Mouse (Mus musculus): ENCODE measurements around the gene Cdkal1. TPM values are rescaled to one million over a fixed set of nuclear protein-coding genes. Genes with fewer than 3 reads are reported as not detected.

Cdkal1 gene
- polyA plus RNA-seq, 1 experiment: 6.5 TPM

GRCm38 (mm10) chr13:29838409-29839047 is 16.9 kb downstream of the Cdkal1 start:
- TF ChIP-seq CTCF (IDR thresholded peaks at IDR 0.05; ENCODE audit: extremely low read depth, insufficient read depth, low read length) (no peak), POLR2A (IDR thresholded peaks at IDR 0.05; ENCODE audit: extremely low read depth, insufficient read depth, low read length) (no peak)
- H3K4me1 ChIP-seq (ENCODE audit: control insufficient read depth, insufficient read depth, low read length): no peaks in the 10 kb centered on the region
- no peak overlapping the region for H3K27ac ChIP-seq (ENCODE audit: insufficient read depth, low read length)
- no peak overlapping the region for H3K4me3 ChIP-seq (ENCODE audit: insufficient read depth, low read length)

- Histone ChIP-seq H3K27ac (ENCODE audit: insufficient read depth, low read length) (no peak overlapping the region), H3K4me3 (ENCODE audit: insufficient read depth, low read length) (no peak overlapping the region), H3K4me1 (ENCODE audit: control insufficient read depth, insufficient read depth, low read length) (peaks cover 2% of the 10 kb centered on the region; the same call in 1 of the 2 replicates)
- TF ChIP-seq POLR2A (IDR thresholded peaks at IDR 0.05; ENCODE audit: extremely low read depth, insufficient read depth, low read length): no peak
- TF ChIP-seq CTCF (IDR thresholded peaks at IDR 0.05; ENCODE audit: extremely low read depth, insufficient read depth, low read length): peak; percentile 78
Measured at GRCm38 (mm10) chr13:29835170-29835569, 20.3 kb downstream of the Cdkal1 start.

GRCm38 (mm10) chr13:29833751-29834150 is 21.7 kb downstream of the Cdkal1 start:
- Histone ChIP-seq H3K4me3 (ENCODE audit: insufficient read depth, low read length) (no peak overlapping the region), H3K27ac (ENCODE audit: insufficient read depth, low read length) (no peak overlapping the region), H3K4me1 (ENCODE audit: control insufficient read depth, insufficient read depth, low read length) (peaks cover 2% of the 10 kb centered on the region; the same call in 1 of the 2 replicates)
- TF ChIP-seq POLR2A (IDR thresholded peaks at IDR 0.05; ENCODE audit: extremely low read depth, insufficient read depth, low read length): no peak
- TF ChIP-seq CTCF (IDR thresholded peaks at IDR 0.05; ENCODE audit: extremely low read depth, insufficient read depth, low read length): no peak

GRCm38 (mm10) chr13:29831126-29831525 is 24.3 kb downstream of the Cdkal1 start:
- H3K4me1 ChIP-seq (ENCODE audit: control insufficient read depth, insufficient read depth, low read length): peaks cover 2% of the 10 kb centered on the region; the same call in 1 of the 2 replicates
- H3K4me3 ChIP-seq (ENCODE audit: insufficient read depth, low read length): no peak overlapping the region
- H3K27ac ChIP-seq (ENCODE audit: insufficient read depth, low read length): no peak overlapping the region; the same call in 1 of the 2 replicates
- TF ChIP-seq CTCF (IDR thresholded peaks at IDR 0.05; ENCODE audit: extremely low read depth, insufficient read depth, low read length) (no peak), POLR2A (IDR thresholded peaks at IDR 0.05; ENCODE audit: extremely low read depth, insufficient read depth, low read length) (no peak)

GRCm38 (mm10) chr13:29828032-29828431 is 27.4 kb downstream of the Cdkal1 start:
- peaks cover 2% of the 10 kb centered on the region; the same call in 1 of the 2 replicates for H3K4me1 ChIP-seq (ENCODE audit: control insufficient read depth, insufficient read depth, low read length)
- H3K27ac ChIP-seq (ENCODE audit: insufficient read depth, low read length): no peak overlapping the region
- no peak overlapping the region for H3K4me3 ChIP-seq (ENCODE audit: insufficient read depth, low read length)
- TF ChIP-seq CTCF (IDR thresholded peaks at IDR 0.05; ENCODE audit: extremely low read depth, insufficient read depth, low read length) (no peak), POLR2A (IDR thresholded peaks at IDR 0.05; ENCODE audit: extremely low read depth, insufficient read depth, low read length) (no peak)

GRCm38 (mm10) chr13:29826469-29826868 is 29.0 kb downstream of the Cdkal1 start:
- H3K4me3 ChIP-seq (ENCODE audit: insufficient read depth, low read length): no peak overlapping the region
- H3K4me1 ChIP-seq (ENCODE audit: control insufficient read depth, insufficient read depth, low read length): no peaks in the 10 kb centered on the region
- no peak overlapping the region for H3K27ac ChIP-seq (ENCODE audit: insufficient read depth, low read length)
- TF ChIP-seq CTCF (IDR thresholded peaks at IDR 0.05; ENCODE audit: extremely low read depth, insufficient read depth, low read length): no peak

- no peak overlapping the region for H3K4me3 ChIP-seq (ENCODE audit: insufficient read depth, low read length)
- no peak overlapping the region for H3K27ac ChIP-seq (ENCODE audit: insufficient read depth, low read length)
- no peaks in the 10 kb centered on the region for H3K4me1 ChIP-seq (ENCODE audit: control insufficient read depth, insufficient read depth, low read length)
- TF ChIP-seq POLR2A (IDR thresholded peaks at IDR 0.05; ENCODE audit: extremely low read depth, insufficient read depth, low read length): no peak
- no peak for TF ChIP-seq CTCF (IDR thresholded peaks at IDR 0.05; ENCODE audit: extremely low read depth, insufficient read depth, low read length)
Measured at GRCm38 (mm10) chr13:29826041-29826440, 29.4 kb downstream of the Cdkal1 start.

- Histone ChIP-seq H3K4me3 (ENCODE audit: insufficient read depth, low read length) (no peak overlapping the region), H3K4me1 (ENCODE audit: control insufficient read depth, insufficient read depth, low read length) (no peaks in the 10 kb centered on the region), H3K27ac (ENCODE audit: insufficient read depth, low read length) (no peak overlapping the region)
- TF ChIP-seq POLR2A (IDR thresholded peaks at IDR 0.05; ENCODE audit: extremely low read depth, insufficient read depth, low read length) (no peak), CTCF (IDR thresholded peaks at IDR 0.05; ENCODE audit: extremely low read depth, insufficient read depth, low read length) (no peak)
Measured at GRCm38 (mm10) chr13:29824797-29825196, 30.7 kb downstream of the Cdkal1 start.

- Histone ChIP-seq H3K27ac (ENCODE audit: insufficient read depth, low read length) (no peak overlapping the region), H3K4me1 (ENCODE audit: control insufficient read depth, insufficient read depth, low read length) (no peaks in the 10 kb centered on the region), H3K4me3 (ENCODE audit: insufficient read depth, low read length) (no peak overlapping the region)
- TF ChIP-seq POLR2A (IDR thresholded peaks at IDR 0.05; ENCODE audit: extremely low read depth, insufficient read depth, low read length) (no peak), CTCF (IDR thresholded peaks at IDR 0.05; ENCODE audit: extremely low read depth, insufficient read depth, low read length) (no peak)
Measured at GRCm38 (mm10) chr13:29824326-29824725, 31.1 kb downstream of the Cdkal1 start.

- TF ChIP-seq CTCF (IDR thresholded peaks at IDR 0.05; ENCODE audit: extremely low read depth, insufficient read depth, low read length) (peak; percentile 49), POLR2A (IDR thresholded peaks at IDR 0.05; ENCODE audit: extremely low read depth, insufficient read depth, low read length) (no peak)
- Histone ChIP-seq H3K4me3 (ENCODE audit: insufficient read depth, low read length) (no peak overlapping the region), H3K4me1 (ENCODE audit: control insufficient read depth, insufficient read depth, low read length) (no peaks in the 10 kb centered on the region), H3K27ac (ENCODE audit: insufficient read depth, low read length) (no peak overlapping the region)
Measured at GRCm38 (mm10) chr13:29823906-29824305, 31.6 kb downstream of the Cdkal1 start.
